Mouse (Mus musculus) splenic B cell, adult 2 months (primary cell): Measurements from ENCODE around the gene Mtnr1b.

Experiments
- DNase-seq: peaks from one replicate; pipeline ENCODE4 v3.0.0-alpha.2; 2011; ENCODE audit warnings: low read depth, low spot score
- H3K27me3 ChIP-seq: 2 replicates; pipeline ENCODE4 v1.6.1; 2012; ENCODE audit warnings: mild to moderate bottlenecking, low read length, moderate library complexity, mixed read lengths; ENCODE audit not compliant: control insufficient read depth, poor library complexity, insufficient read depth, severe bottlenecking
- H3K36me3 ChIP-seq: 2 replicates; pipeline ENCODE4 v1.6.1; 2012; ENCODE audit warnings: mild to moderate bottlenecking, low read length, moderate library complexity, mixed read lengths; ENCODE audit not compliant: control insufficient read depth, poor library complexity, insufficient read depth, severe bottlenecking

Gene Mtnr1b

GRCm38 (mm10) chr9:15874506-15875160 is at the start of gene Mtnr1b:
TSS of gene Mtnr1b (minus strand) at chr9:15874556.
- no peak for DNase-seq
- H3K27me3 ChIP-seq = no peaks in the 10 kb centered on the region
- no peaks in the 10 kb centered on the region for H3K36me3 ChIP-seq

GRCm38 (mm10) chr9:15920271-15920670 is 45.9 kb upstream of the Mtnr1b start:
- DNase-seq = no peak
- Histone ChIP-seq H3K36me3 (no peaks in the 10 kb centered on the region), H3K27me3 (no peaks in the 10 kb centered on the region)

GRCm38 (mm10) chr9:15919373-15920005 is 45.1 kb upstream of the Mtnr1b start:
- DNase-seq = no peak
- no peaks in the 10 kb centered on the region for H3K27me3 ChIP-seq
- H3K36me3 ChIP-seq = no peaks in the 10 kb centered on the region

- DNase-seq = no peak
- Histone ChIP-seq H3K27me3 (no peaks in the 10 kb centered on the region), H3K36me3 (no peaks in the 10 kb centered on the region)
Measured at GRCm38 (mm10) chr9:15916600-15916999, 42.2 kb upstream of the Mtnr1b start.

- DNase-seq = no peak
- Histone ChIP-seq H3K36me3 (no peaks in the 10 kb centered on the region), H3K27me3 (no peaks in the 10 kb centered on the region)
Measured at GRCm38 (mm10) chr9:15912735-15913134, 38.4 kb upstream of the Mtnr1b start.

- Histone ChIP-seq H3K36me3 (no peaks in the 10 kb centered on the region), H3K27me3 (no peaks in the 10 kb centered on the region)
- DNase-seq = no peak
Measured at GRCm38 (mm10) chr9:15909397-15910113, 35.2 kb upstream of the Mtnr1b start.

GRCm38 (mm10) chr9:15903948-15904750 is 29.8 kb upstream of the Mtnr1b start:
- H3K36me3 ChIP-seq = no peaks in the 10 kb centered on the region
- no peak for DNase-seq
- no peaks in the 10 kb centered on the region; the same call in 1 of the 2 replicates for H3K27me3 ChIP-seq

GRCm38 (mm10) chr9:15898112-15898511 is 23.8 kb upstream of the Mtnr1b start:
- no peaks in the 10 kb centered on the region for H3K36me3 ChIP-seq
- H3K27me3 ChIP-seq = no peaks in the 10 kb centered on the region
- no peak for DNase-seq

GRCm38 (mm10) chr9:15886756-15887155 is 12.4 kb upstream of the Mtnr1b start:
- no peaks in the 10 kb centered on the region for H3K27me3 ChIP-seq
- no peaks in the 10 kb centered on the region for H3K36me3 ChIP-seq
- no peak for DNase-seq

GRCm38 (mm10) chr9:15880754-15881153 is 6.4 kb upstream of the Mtnr1b start:
- H3K27me3 ChIP-seq = no peaks in the 10 kb centered on the region
- no peak for DNase-seq
- H3K36me3 ChIP-seq = no peaks in the 10 kb centered on the region

GRCm38 (mm10) chr9:15880160-15880603 is 5.8 kb upstream of the Mtnr1b start:
- Histone ChIP-seq H3K36me3 (no peaks in the 10 kb centered on the region), H3K27me3 (no peaks in the 10 kb centered on the region)
- DNase-seq = peak; percentile 47

GRCm38 (mm10) chr9:15870013-15870412 is 4.3 kb downstream of the Mtnr1b start:
- no peaks in the 10 kb centered on the region for H3K36me3 ChIP-seq
- DNase-seq = no peak
- no peaks in the 10 kb centered on the region for H3K27me3 ChIP-seq

- no peaks in the 10 kb centered on the region for H3K27me3 ChIP-seq
- no peak for DNase-seq
- H3K36me3 ChIP-seq = no peaks in the 10 kb centered on the region
Measured at GRCm38 (mm10) chr9:15869456-15869855, 4.9 kb downstream of the Mtnr1b start.

GRCm38 (mm10) chr9:15866280-15867072 is 7.9 kb downstream of the Mtnr1b start:
- no peak for DNase-seq
- no peaks in the 10 kb centered on the region for H3K36me3 ChIP-seq
- no peaks in the 10 kb centered on the region for H3K27me3 ChIP-seq
